Comparison of ENCODE assay signal across 25 mouse cellular contexts in genomic region chr16:92757564-92757963, GRCm38 (mm10).
DNase-seq lines count a peak whose midpoint lies in the region; ATAC-seq and TF ChIP-seq lines count a peak whose summit lies in the region.
"Had no signal": no experiment of that assay in that cellular context is flagged by ENCODE, and none has a peak within 500 bp of the region (broad histone marks: within the 10 kb centered on the region; RNA-seq: fewer than 3 reads in every experiment).

No protein-coding gene starts in this region.

- no peak overlapping the region for H3K27ac ChIP-seq in liver, postnatal 0 days (ENCODE audit: low read depth)
- no peak overlapping the region for H3K27ac ChIP-seq in midbrain, embryonic 14.5 days (replicated peaks; ENCODE audit: low read depth, low read length)
- H3K27ac ChIP-seq: embryonic facial prominence, embryonic 10.5 days; forebrain, embryonic 13.5 days; heart, adult 2 months; heart, embryonic 15.5 days; hindbrain, embryonic 15.5 days; layer of hippocampus, adult 2 months; limb, embryonic 13.5 days; lung, embryonic 15.5 days; midbrain, embryonic 12.5 days; neural tube, embryonic 13.5 days had no signal

- ATAC-seq in liver, postnatal 0 days, result 0 out of 2 replicates have a peak, but pooled peaks have one; percentile 33
- ATAC-seq in midbrain, embryonic 14.5 days (ENCODE audit: low FRiP score, low TSS enrichment), result no peak
- ATAC-seq: forebrain, embryonic 13.5 days had no signal

- DNase-seq in ES-CJ7 (ENCODE audit: low read depth, low spot score) (peak; percentile 15), R1 (ENCODE audit: low read depth, low spot score) (peak; percentile 25), liver (peak; percentile 59)
- no peak for DNase-seq in liver, postnatal 0 days
- DNase-seq in B cell, adult 2 months, result no peak
- no peak for DNase-seq in frontal cortex, postnatal 36 days (ENCODE audit: low spot score in 2 of 2)
- no peak for DNase-seq in midbrain, embryonic 14.5 days
- DNase-seq: adrenal gland, postnatal 10 days; cerebellum, adult 18-20 months; gastrocnemius, postnatal 10 days; heart, adult 2 months; heart, postnatal 4 days; kidney, adult 18-20 months; kidney, postnatal 10 days; layer of hippocampus, postnatal 36 days; lung, postnatal 4 days had no signal

- H3K9me3 ChIP-seq in liver, postnatal 0 days (ENCODE audit: low read length), result no peaks in the 10 kb centered on the region
- H3K9me3 ChIP-seq in midbrain, embryonic 14.5 days (ENCODE audit: control insufficient read depth, low read length), result no peaks in the 10 kb centered on the region
- H3K9me3 ChIP-seq: embryonic facial prominence, embryonic 10.5 days; forebrain, embryonic 13.5 days; heart, embryonic 15.5 days; hindbrain, embryonic 15.5 days; limb, embryonic 13.5 days; lung, embryonic 15.5 days; midbrain, embryonic 12.5 days; neural tube, embryonic 13.5 days had no signal

- 72% methylated on average over 4 of the region's 4 CpGs for WGBS in liver, postnatal 0 days (ENCODE audit: insufficient replicate concordance)
- WGBS in midbrain, embryonic 14.5 days, result 81% methylated on average over 4 of the region's 4 CpGs

- no peak overlapping the region for H3K4me3 ChIP-seq in liver, postnatal 0 days (ENCODE audit: low read depth, low read length)
- no peak overlapping the region for H3K4me3 ChIP-seq in midbrain, embryonic 14.5 days (replicated peaks; ENCODE audit: low read depth, low read length)
- H3K4me3 ChIP-seq: embryonic facial prominence, embryonic 10.5 days; forebrain, embryonic 13.5 days; heart, adult 2 months; heart, embryonic 15.5 days; hindbrain, embryonic 15.5 days; layer of hippocampus, adult 2 months; limb, embryonic 13.5 days; lung, embryonic 15.5 days; midbrain, embryonic 12.5 days; neural tube, embryonic 13.5 days had no signal

- TF ChIP-seq CTCF in liver, postnatal 0 days (IDR thresholded peaks at IDR 0.05; ENCODE audit: low read depth), result no peak

- no peak overlapping the region for H3K4me2 ChIP-seq in liver, postnatal 0 days (ENCODE audit: low read depth, low read length)
- no peak overlapping the region for H3K4me2 ChIP-seq in midbrain, embryonic 14.5 days (ENCODE audit: low read length)
- H3K4me2 ChIP-seq: forebrain, embryonic 13.5 days; heart, embryonic 15.5 days; hindbrain, embryonic 15.5 days; limb, embryonic 13.5 days; lung, embryonic 15.5 days; midbrain, embryonic 12.5 days; neural tube, embryonic 13.5 days had no signal

- H3K36me3 ChIP-seq in liver, postnatal 0 days (replicated peaks; ENCODE audit: insufficient read depth, low read length), result no peaks in the 10 kb centered on the region; the same call in 1 of the 2 replicates
- no peaks in the 10 kb centered on the region for H3K36me3 ChIP-seq in midbrain, embryonic 14.5 days (ENCODE audit: control insufficient read depth, insufficient read depth, low read length)
- H3K36me3 ChIP-seq: embryonic facial prominence, embryonic 10.5 days; heart, embryonic 15.5 days; hindbrain, embryonic 15.5 days; limb, embryonic 13.5 days; lung, embryonic 15.5 days; midbrain, embryonic 12.5 days; neural tube, embryonic 13.5 days had no signal

- no peaks in the 10 kb centered on the region for H3K27me3 ChIP-seq in liver, postnatal 0 days (ENCODE audit: insufficient read depth, low read length)
- H3K27me3 ChIP-seq in midbrain, embryonic 14.5 days (ENCODE audit: control insufficient read depth, insufficient read depth, low read length), result no peaks in the 10 kb centered on the region
- H3K27me3 ChIP-seq: forebrain, embryonic 13.5 days; hindbrain, embryonic 15.5 days; lung, embryonic 15.5 days; midbrain, embryonic 12.5 days; neural tube, embryonic 13.5 days had no signal

- no peak for TF ChIP-seq EP300 in liver, postnatal 0 days (IDR thresholded peaks at IDR 0.05; ENCODE audit: low read depth)

- peaks cover 6% of the 10 kb centered on the region for H3K4me1 ChIP-seq in liver, postnatal 0 days (ENCODE audit: insufficient read depth)
- H3K4me1 ChIP-seq in midbrain, embryonic 14.5 days (ENCODE audit: control insufficient read depth, insufficient read depth, low read length), result no peaks in the 10 kb centered on the region
- H3K4me1 ChIP-seq: midbrain, embryonic 12.5 days; neural tube, embryonic 13.5 days had no signal

- no peak overlapping the region for H3K9ac ChIP-seq in liver, postnatal 0 days (replicated peaks)
- H3K9ac ChIP-seq in midbrain, embryonic 14.5 days (replicated peaks; ENCODE audit: low read length), result no peak overlapping the region
- H3K9ac ChIP-seq: forebrain, embryonic 13.5 days; heart, embryonic 15.5 days; hindbrain, embryonic 15.5 days; limb, embryonic 13.5 days; lung, embryonic 15.5 days; midbrain, embryonic 12.5 days; neural tube, embryonic 13.5 days had no signal

Comparison
In these comparisons a context has a peak if more than half of its experiments do, and no peak if none do; other contexts are left out.
1. DNase-seq: peak in ES-CJ7 (single experiment), R1 (single experiment) and liver (single experiment); none in liver, postnatal 0 days (single experiment), B cell, adult 2 months (0 of 2), frontal cortex, postnatal 36 days (0 of 2) and midbrain, embryonic 14.5 days (single experiment).